Mouse (Mus musculus): ENCODE measurements around the gene Tnn.

Gene Tnn

DNA sequence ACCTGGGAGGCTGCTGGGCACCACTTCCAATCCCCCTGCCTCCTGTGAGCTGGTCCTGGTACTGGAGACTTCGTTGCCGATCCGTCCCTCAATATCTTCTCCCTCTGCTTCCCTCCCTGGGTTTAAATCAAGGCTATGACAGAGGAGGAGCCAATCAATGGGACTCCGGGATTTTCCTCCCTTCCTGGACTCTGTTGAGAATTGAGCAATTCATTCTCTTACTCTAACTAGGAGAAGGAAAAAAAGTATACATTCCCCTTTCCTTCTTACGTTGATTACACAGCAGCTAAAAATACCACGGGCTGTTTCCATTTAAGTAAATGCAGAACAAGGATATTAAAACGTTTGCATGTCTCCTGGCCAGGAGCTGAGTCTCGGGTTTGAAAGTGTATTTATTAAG, at the start of gene Tnn:
Gene Tnn (minus strand): TSS at position 101 of the 400 bp plus-strand sequence.
- DNase-seq = no peak

DNA sequence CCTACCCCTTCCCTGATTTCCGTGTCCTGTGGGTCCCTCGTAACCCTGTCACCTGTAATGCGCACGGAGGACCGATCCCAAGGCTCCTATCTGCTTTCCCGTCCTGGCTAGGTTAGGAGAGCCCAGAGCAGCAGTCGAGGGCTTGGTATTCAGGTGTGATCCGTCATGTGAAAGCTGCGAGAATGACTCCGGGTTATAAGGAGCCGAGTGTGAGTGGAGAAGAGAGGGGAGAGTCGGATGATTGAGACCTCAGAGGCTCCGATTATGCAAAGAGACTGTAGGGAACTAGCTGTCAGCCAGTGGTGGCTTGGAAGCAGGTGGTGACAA, 41.9 kb upstream of the Tnn start:
- no peak for DNase-seq

DNA sequence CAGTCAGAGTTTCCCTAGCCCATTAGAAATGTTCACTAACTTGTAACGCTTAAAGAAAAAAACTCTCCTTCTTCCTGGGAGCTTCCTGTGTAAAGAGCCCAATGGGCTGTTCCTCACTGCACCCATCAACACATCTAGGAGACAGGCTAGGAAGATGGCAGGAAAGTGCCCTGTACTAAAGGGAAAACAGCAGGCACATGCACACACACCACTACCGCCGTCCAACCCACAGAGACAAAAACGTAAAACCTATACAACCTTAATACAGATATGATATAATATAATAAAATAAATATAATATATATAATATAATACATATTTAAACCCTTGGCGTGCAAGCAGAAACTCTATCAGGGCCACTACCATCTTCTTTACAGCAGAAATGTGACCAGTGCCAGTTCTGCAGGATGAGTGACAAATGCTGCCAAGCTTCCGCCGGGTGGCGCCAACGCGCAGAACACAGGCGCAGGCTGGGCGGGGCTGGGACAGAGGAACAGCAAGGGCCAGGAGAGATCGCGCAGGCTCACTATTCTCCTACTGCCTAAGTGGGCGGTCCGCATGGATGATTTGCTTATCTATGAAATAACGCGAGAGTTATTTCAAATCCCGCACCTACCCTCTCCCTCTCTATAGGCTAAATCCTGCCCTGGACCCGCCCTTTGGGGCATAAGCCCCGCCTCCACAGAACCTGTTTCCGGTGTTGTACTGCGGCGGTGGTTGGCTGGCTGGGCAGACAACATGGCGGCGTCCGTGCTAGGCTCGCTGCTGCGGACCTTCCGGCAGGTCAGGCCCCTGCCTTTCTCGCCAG, 41.4 kb upstream of the Tnn start, which contains the start of gene Mrps14:
Gene Mrps14 (plus strand): TSS at position 687 of the 808 bp plus-strand sequence.
- peak; percentile 99 for DNase-seq

DNA sequence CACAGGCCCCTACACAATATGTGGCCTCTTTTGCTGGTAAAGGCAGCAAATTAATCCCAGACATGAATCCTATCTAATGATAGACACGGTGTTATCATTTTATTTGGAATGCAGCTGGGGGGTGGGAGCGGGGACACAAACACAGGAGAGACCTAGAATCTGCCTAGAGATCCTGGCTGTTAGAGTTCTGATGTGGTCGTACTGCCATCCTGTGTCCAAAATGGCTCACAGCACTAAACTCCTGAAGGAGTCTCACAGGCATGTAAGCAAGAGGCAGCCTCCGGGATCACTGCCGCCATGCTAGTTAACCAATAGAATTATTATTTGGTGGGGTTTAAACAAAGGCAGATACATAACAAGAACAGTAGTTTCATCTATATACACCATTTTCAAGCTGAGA, 31.1 kb upstream of the Tnn start:
- DNase-seq = peak; percentile 60 to 66

DNA sequence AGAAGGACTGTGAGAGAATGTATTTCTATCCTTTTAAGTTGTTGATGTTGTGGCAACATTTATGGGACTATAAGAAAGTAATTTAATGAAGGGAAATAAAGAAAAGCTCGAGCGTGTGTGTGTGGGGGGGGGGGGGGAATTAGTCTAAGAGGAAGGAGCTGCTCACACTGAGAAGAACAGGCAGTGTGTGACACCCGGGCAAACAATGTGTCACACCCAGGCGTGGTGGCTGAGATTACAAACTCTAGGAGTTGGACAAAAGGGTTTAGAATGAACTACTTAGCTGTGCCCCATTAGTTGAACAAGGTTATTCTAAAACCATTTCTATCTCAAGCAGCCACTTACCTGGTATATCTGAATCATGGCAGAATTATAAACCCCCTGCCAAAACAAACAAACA, 27.8 kb upstream of the Tnn start:
- no peak for DNase-seq

DNA sequence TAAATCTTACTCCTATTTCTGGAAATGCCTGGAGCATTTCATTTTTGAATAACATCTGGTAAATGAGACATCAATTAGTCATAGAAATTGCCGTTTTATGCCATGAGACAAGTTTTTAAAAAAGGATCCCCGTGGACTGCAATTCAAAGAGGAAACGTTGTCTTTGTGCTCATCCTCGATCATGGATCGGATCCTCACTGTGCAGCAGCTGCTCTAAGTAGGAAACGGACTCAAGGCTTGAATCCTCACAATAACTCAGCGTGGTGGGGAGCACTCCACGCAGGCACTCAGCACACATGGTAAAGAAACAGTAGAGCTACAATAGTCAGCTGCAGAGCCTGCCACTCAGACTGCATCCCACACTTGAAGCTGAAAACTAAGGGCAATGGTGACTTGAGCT, 23.5 kb upstream of the Tnn start:
- no peak for DNase-seq

DNA sequence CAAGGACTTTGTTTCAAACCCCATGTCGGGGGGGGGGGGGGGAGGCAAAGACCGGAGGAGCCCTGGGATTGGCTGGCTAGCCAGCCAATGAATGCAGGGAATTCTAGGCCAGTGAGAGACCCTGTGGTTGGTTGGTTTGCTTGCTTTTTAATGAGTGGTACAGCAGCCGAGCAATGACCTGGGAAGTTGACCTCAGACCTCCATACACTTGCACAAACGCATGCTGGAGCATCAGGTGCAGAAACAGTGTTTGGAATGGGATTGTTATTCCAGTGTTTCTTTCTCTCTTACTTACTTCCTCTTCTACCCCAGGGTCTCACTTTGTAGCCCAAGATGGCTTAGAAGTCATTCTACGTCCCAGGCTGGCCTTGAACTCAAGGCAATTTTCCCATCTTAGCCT, 13.2 kb upstream of the Tnn start:
- DNase-seq = no peak

DNA sequence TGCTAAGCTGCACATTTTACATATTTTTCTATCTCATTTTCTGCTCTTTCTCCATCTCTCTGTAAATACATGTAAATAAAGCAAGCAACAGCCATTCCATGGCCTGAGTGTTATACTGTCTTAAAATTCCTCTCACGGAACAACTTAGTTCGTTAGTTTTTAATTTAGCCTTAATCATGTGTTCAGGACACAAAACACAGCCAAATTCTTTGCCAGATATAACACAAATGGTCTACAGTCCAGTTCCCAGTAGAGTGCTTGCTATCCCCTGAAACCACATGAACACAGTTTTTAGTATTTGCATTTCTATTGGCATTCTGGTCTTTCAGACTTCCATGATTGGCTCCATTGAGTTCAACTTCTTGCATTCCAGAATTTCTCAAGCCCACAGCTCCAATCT, 4.8 kb upstream of the Tnn start:
- no peak for DNase-seq

DNA sequence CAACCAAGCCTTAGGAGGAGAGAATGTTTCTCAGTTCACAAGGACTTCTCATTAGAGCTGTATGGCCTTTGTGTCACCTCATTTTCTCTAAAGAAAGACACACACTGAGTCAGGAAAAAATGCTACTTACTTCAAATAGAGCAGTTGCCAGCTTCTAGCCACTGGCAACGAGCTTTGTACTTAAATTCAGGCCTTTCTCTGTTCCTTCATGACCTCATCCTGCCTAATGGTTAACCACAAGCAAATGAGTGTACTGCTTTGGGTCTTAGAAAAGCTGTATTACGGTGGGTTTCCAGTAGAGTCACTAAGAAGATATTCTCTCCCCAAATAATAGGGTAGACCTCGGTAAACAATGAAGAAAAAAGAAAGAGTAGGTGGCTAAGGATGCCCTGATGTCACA, 2.7 kb downstream of the Tnn start:
- no peak for DNase-seq

DNA sequence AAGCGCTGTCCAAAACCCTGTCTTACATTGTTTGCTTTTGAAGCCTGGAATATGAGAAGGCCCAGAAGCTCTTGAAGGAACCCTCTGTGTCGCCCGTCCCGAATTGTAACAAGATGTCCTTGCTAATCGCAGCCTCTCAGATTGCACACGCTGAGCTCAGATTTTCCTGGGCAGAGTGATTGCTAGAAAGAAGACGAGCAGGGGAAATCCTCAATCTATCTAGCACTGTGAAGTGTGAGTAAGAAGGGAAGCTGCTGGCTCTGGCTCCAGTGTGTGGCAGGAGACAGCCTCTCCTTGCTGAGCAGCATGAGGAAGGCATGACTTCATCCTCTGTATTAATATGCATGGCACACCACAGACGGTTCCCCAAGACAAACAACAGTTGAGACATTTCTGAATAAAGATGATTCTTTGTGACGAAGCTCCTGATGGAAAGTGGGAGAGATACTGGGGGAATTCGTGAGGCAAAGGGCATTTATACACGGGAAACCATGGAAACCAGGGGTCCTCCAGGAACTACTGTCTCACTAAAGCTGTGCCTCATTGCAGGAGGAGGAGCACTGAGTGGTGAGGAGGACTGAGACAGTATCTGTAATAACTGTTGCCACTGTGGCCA, 4.0 kb downstream of the Tnn start:
- DNase-seq = no peak

DNA sequence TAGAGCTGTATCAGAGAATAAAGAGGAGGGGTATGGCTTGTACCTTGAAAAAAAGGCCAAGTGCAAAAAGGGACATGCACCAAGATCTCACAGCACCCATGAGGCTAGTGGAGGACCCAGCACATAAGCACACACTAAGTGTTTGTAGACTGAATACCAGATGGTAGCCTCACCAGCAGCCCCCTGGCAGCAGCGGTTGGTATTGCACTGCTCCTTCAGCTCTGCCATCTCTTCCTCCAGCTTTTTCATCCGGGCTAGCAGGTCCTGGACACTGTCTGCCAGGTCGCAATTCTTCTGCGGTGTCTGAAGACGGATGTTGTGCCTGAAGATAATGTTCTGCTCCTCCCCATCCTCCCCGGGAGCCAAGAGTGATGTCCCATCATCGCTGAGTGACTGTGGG, 6.1 kb downstream of the Tnn start:
- no peak for DNase-seq

DNA sequence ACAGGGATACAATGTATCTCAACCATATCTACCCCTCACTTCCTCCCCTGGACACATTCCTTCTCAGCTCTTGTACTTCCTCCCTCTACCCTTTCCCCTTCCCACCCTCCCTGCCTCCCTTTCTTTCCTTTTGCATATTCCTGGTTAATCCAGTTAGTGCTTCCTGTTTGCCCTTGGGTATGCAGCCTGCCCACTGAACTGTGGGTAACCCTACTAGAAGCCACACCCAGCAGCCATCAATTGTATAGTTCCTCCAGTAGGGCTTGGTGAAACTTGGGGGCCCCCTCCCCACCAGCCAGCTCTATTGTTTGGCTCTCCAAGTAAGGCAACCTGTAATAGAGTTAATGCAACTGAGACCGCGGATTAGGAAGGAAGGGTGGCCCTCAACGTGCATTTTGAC, 7.8 kb downstream of the Tnn start:
- no peak for DNase-seq

DNA sequence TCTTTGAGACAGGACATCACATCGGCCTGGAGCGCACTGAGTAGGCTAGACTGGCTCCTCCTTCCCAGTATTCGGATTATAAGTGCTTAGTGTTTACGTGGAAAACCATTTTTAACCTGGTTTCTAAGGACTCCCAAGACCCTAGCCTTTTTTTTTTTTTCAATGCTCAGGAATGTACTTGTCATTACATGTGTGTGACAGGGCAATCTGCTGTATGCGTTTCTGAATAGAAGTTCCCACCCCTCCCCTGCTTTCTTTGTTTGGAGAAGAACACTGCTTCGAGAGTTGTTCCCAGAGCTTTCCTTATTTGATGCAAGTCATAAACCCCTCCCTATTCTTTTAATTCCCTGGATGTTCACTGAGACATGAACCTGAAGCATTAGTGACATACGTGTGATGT, 9.0 kb downstream of the Tnn start:
- DNase-seq = no peak

DNA sequence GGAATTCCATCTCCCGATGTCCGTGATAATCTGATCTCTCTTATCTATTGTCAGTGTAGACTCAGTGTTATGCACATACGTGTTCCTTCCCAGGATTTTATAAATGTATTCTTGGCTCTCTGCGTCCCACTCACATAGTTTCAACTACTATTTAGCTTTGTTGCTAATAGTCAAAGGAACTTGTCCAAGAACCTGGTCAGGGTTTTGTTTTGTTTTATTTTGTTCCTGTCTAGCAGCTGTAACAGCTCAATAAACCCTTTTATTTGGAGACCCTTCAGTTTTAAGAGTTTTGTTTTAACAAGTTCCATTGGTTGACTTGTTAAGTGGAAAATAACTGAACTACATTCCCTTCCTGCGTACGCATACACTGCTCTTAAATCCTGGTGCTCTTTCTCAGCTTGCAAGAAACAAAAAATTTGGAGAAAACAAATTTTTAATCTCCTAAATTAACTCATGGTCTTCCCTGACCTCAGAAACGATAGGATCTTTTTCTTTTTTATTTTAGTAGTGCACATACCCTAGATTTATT, 17.0 kb downstream of the Tnn start:
- DNase-seq = no peak

DNA sequence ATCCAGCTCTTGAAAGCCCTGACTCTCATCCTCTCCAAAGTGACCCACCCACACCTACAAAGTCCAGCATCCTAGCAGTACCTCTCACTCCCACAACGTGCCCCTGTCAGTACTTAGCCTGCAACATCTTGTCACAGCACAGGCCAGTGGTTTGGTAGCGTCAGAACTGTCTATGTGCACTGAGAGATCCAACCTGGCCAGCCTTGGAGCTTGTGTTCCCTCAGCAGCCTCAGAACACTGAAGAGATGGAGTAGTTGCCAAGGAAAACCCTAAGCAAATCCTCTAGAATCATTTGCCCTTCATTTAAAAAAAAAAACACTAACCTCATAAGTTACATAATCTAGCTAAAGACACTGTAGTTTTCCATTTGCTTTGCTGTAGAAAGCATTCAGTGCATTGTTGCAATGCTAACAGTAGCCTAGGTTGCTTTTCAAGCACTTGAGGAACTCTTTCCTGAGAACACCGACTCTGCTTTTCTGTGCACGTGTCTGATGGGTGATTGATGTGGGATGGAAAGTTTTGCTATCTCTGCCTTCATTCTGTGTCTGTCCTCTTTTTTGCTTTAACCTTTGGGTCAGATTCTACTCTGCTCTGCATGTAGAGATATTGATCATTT, 19.8 kb downstream of the Tnn start:
- DNase-seq = no peak

DNA sequence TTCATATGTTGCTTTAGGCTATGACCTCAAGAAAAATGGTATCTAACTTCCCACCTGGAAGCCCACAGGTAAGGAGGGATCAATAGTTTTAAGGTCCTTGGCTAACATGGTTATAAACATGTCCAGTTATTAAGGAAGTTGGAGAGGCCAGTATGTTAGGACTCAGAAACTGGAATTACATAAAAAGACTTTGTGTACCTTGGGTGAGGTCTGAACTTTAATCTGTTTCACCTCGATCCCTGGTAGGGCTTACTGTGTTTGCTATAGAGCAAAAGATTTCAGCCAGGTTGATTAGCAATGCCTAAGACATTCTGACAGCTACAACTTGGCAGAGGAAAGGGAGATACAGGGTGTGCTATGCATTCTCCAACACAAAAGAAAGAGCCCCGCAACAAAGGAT, 29.4 kb downstream of the Tnn start:
- no peak for DNase-seq

DNA sequence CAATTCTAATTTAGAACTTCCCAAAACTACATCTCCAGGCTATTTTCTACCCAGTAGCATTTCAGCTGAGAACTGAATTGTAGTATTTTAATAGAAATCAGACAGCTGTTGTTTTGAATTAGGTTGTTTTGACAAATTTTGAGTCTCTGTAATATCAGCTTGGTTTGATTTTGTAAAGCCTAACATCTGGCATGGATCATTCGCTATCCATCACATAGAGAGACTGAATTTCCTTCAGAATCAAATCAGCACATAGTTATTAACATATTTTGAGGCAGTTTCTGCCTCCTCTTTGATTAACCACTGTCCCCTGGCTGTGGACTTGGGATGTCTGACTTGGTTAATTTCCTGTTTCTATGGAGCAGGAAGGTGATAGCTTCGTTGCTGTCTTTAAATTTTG, 44.8 kb downstream of the Tnn start:
- no peak for DNase-seq

DNA sequence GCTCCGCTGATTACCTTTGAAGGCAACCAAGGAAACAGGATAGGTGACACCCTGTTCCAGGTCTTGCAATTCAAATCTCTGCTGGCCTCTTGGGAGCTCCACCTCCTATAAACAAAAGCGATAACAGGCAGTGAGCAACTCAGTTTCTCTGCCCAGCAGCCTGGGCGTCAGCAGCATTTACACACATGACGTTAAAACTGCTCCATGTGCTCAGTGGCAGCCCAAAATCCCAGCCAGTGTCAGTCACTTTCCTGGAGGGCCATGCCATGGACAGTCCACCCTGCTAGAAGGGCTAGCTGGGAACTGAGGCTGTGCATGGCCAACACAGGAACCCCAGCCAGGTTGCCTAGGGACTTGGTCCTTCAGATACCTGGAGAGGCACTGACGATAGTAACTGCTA, 48.0 kb downstream of the Tnn start:
- DNase-seq = no peak

DNA sequence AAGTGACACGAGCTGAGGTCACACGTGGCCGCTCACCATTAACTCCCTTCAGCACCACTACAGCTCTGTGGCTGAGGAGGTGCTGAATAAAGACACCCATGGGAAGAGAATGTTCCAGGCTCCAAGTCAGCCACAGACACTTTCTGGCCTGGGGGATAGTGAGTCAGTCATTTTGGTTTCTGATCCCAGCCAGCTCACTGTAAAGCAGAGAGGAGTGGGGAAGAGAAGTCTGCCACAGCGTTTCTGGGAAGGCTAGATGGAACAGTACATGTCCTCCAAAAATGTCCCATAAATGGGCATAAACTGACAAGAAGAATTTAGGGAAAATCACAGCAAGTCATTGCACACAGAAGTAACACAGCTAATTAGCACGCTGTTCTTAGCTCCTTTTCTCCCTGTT, 52.4 kb downstream of the Tnn start:
- DNase-seq = no peak

DNA sequence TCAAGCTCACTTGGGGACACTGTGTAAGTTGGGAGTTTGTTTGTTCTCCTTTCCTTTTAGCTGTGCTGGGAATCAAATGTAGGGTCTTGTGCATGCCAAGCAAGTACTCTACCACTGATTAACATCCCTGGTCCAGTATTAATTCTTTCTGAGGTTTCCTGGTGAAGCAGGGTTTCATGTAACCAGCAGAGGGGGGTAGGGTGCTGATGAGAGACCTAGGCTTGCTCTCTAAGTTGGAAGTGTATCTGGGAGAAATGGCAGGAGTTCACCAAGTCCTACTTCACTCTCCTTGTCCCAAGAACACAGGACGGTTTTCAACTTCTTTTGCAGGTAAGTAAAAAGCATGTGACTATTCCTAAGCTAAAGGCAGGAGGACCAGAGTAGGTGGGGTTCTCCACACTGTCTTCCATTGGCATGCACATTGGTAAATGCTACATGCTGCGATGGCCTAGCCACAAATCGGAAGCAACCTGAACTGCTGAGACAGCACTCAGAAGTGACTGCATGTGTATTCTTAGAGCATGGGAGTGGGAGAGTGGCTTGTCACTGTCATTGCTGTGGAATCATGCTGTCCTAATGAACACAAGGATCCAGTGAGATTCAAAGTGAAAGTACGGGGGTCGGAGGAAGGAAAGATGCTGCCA, 53.6 kb downstream of the Tnn start:
- no peak for DNase-seq

DNA sequence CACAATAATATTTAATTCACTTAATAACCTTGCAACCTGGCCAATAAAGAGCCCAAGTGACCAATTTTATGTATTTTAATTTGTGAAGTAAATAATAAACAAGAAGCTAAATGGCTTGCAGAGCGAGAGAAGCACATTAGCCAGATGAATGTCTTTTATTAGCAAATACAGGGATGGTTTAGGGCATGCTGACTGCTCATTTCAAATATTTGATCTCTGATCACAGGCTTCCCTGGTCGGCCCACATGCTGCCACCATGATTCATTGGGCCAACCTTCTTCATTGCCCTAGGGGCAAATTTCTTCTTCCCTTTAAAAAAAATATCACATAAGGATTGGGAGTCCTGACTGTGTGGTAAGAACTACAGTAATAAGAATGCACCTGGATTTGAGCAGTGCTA, 66.7 kb downstream of the Tnn start:
- DNase-seq = no peak

DNA sequence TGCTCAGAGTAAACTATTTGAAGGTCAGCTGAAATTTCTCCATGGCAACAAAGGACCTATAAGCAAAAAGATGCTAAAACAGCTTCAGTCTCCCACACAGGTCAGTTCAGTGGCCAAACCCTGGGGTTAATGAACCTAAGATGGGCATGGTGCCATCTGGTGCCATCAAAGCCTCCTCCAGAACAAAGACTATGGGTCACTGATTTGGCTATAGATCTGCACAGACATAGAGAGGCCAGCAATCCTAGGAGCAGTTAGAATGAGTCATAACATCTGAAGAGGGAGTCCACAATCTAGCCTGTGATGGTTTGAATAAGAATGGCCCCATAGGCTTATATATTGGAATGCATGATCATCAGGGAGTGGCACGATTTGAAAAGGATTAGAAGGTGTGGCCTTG, 69.1 kb downstream of the Tnn start:
- DNase-seq = no peak

DNA sequence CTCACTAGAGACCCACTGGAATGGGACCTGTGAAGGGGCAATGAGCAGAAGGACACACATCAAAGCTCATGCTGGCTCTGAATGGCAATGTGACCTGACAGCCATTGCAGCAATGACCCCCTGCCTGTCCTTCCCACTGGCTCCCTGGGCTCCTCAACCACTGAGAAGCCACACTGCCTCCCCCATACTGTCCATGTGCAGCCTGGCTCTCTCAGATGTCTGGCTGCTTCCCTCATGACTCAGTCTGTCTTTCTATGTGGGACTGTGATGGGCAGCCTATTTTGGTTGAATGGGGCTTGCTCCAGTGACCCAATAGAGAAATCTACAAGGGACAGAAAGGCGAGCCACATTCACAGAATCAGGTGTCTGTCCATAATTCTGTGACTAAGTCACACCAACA, 70.7 kb downstream of the Tnn start:
- no peak for DNase-seq
